Mouse (Mus musculus): ENCODE measurements around the gene Mosmo. TPM values are rescaled to one million over a fixed set of nuclear protein-coding genes. Genes with fewer than 3 reads are reported as not detected.

The Mosmo gene
- polyA plus RNA-seq, 1 experiment from 2014 or later: 13.5 TPM

DNA sequence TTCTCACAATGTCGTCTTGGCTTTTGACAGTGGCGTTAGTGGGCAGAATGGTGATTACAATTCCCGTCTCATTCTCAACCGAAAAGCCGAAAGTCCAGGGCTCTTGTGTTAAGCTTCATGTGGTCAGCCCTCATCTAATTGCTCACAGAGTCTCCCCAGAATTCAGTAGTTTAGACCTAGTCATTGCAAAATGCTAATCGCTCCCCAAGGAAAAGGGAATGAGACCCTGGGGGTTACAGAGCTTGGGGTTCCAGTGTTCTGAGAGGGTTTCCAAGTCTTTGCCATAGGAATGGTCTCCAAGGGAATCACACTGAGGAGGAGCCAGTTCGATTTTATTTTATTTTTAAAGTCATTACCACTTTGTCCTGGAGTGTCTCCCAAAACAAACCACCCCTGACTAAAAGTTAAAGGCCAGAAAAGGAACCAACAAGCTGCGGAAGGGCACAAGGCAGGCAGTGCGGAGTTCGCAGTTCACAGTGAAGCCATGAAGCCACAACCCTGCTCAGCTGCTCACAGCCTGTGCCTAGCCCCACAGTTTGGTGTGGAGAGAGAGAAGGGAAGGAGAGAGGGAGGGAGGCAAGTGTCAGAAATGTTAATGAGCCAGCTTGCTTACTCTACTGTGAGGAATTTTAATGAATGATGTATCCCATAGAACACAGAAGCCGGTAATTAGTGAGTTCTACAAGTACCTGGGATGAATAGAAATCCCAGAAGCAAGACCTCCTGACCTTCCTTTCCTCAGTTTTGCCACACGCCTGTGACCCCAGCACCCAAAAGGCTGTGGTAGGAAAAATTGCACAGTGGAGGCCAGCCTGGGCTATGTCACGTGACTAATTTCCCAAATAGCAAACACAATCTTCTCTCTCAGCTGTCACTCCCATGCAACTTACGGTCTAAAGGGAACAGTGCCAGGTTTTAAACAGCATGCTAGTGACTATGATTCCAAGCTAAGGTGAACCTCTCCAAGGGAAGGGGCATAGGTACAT, 66.2 kb downstream of the Mosmo start:
- Histone ChIP-seq H3K4me1 (peaks cover 5% of the 10 kb centered on the region; the same call in 1 of the 2 replicates), H3K36me3 (no peaks in the 10 kb centered on the region), H3K9me3 (no peaks in the 10 kb centered on the region), H3K27me3 (replicated peaks) (no peaks in the 10 kb centered on the region), H3K27ac (no peak overlapping the region), H3K4me3 (replicated peaks) (no peak overlapping the region), H3K4me2 (no peak overlapping the region), H3K9ac (no peak overlapping the region)
- WGBS: 74% methylated on average over 14 of the region's 14 CpGs
- no peak for ATAC-seq (ENCODE audit: insufficient read depth, low FRiP score, low read depth)

DNA sequence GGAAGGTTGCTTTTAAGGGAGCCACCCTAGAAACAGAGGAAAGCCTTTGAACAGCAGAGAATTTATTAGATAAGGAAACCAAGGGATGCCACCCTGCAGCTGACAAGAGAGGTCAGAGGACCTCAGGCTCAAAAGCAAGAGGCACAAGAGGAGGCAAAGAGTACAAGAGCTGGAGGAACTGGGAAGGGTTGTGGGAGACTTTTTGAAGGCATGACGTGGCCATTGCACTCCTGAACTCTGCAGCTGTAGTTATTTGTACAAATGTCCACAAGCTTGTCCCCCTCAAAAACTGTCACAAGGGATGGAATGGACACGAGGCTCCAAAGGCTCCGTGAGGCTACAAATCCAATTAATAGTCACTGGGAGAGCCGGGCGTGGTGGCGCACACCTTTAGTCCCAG, 67.2 kb downstream of the Mosmo start:
- 85% methylated on average over 6 of the region's 6 CpGs for WGBS

DNA sequence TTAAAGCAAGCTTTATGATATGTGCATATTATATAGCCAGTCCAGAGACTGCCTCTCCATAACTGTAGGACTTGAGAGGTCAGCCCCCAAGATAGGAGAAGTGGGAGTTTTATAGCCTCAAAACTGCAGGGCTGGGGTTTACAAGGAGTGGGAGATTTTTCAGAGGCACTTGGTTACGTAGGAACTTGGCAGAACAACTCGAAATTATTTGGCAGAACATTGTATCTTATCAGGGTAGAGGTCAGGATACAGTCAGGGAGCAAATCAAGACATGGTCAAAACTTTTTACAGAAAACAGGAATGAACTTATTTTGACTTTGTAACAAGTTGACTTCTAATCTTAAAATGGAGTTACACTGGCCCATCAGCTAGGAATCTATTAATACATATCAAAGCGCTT, 68.6 kb downstream of the Mosmo start:
- H3K27me3 ChIP-seq (replicated peaks): no peaks in the 10 kb centered on the region
- WGBS: 54% methylated on average over 3 of the region's 3 CpGs
- no peaks in the 10 kb centered on the region for H3K4me1 ChIP-seq
- H3K27ac ChIP-seq: no peak overlapping the region
- ATAC-seq (ENCODE audit: insufficient read depth, low FRiP score, low read depth): no peak; the same call in 1 of the 2 replicates
- no peaks in the 10 kb centered on the region for H3K36me3 ChIP-seq
- no peak overlapping the region for H3K4me2 ChIP-seq
- H3K9me3 ChIP-seq: no peaks in the 10 kb centered on the region
- no peak overlapping the region for H3K4me3 ChIP-seq (replicated peaks)
- H3K9ac ChIP-seq: no peak overlapping the region

More for the DNA sequence above, 67.2 kb downstream of the Mosmo start:
- Histone ChIP-seq H3K27ac (no peak overlapping the region), H3K9ac (no peak overlapping the region), H3K4me1 (peaks cover 5% of the 10 kb centered on the region; the same call in 1 of the 2 replicates), H3K9me3 (no peaks in the 10 kb centered on the region), H3K4me2 (no peak overlapping the region), H3K4me3 (replicated peaks) (no peak overlapping the region), H3K36me3 (no peaks in the 10 kb centered on the region), H3K27me3 (replicated peaks) (no peaks in the 10 kb centered on the region)
- ATAC-seq (ENCODE audit: insufficient read depth, low FRiP score, low read depth): no peak

GRCm38 (mm10) chr7:120746821-120747220, 69.4 kb downstream of the Mosmo start:
- H3K4me2 ChIP-seq: no peak overlapping the region
- H3K27me3 ChIP-seq (replicated peaks): no peaks in the 10 kb centered on the region
- H3K4me3 ChIP-seq (replicated peaks): no peak overlapping the region
- ATAC-seq (ENCODE audit: insufficient read depth, low FRiP score, low read depth): no peak
- no peaks in the 10 kb centered on the region for H3K9me3 ChIP-seq
- H3K36me3 ChIP-seq: no peaks in the 10 kb centered on the region
- H3K9ac ChIP-seq: no peak overlapping the region
- no peak overlapping the region for H3K27ac ChIP-seq
- no peaks in the 10 kb centered on the region for H3K4me1 ChIP-seq
- 85% methylated on average over 5 of the region's 5 CpGs for WGBS

- H3K4me1 ChIP-seq: no peaks in the 10 kb centered on the region
- ATAC-seq (ENCODE audit: insufficient read depth, low FRiP score, low read depth): no peak
- no peak overlapping the region for H3K9ac ChIP-seq
Observed at GRCm38 (mm10) chr7:120748478-120748877, 71.1 kb downstream of the Mosmo start.

DNA sequence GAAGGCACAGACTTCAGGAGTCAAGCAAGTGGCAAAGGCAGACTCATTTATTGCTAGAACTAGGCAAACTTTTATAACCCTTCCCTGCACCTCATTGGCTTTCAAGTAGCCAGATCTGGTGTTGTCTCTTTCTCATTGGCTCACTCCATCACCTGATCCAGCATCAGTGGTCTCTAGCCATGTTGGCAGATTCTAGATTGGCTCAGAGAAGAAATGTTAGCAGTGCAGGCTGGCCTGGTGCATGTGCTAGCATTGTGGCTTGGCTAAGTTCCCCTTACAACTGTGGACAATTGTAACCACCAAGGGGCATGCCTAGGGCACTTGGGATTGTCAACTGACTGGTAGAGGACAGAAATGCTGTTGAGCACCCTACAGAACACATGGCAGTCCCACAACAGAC, 73.9 kb downstream of the Mosmo start:
- Histone ChIP-seq H3K4me3 (replicated peaks) (no peak overlapping the region), H3K36me3 (no peaks in the 10 kb centered on the region), H3K4me1 (no peaks in the 10 kb centered on the region), H3K27me3 (replicated peaks) (no peaks in the 10 kb centered on the region), H3K4me2 (no peak overlapping the region), H3K9me3 (no peaks in the 10 kb centered on the region), H3K27ac (no peak overlapping the region), H3K9ac (no peak overlapping the region)
- no peak for ATAC-seq (ENCODE audit: insufficient read depth, low FRiP score, low read depth)

More at GRCm38 (mm10) chr7:120748478-120748877, 71.1 kb downstream of the Mosmo start:
- H3K36me3 ChIP-seq: no peaks in the 10 kb centered on the region
- H3K27ac ChIP-seq: no peak overlapping the region
- no peaks in the 10 kb centered on the region for H3K9me3 ChIP-seq
- no peak overlapping the region for H3K4me2 ChIP-seq
- no peak overlapping the region for H3K4me3 ChIP-seq (replicated peaks)
- H3K27me3 ChIP-seq (replicated peaks): no peaks in the 10 kb centered on the region

DNA sequence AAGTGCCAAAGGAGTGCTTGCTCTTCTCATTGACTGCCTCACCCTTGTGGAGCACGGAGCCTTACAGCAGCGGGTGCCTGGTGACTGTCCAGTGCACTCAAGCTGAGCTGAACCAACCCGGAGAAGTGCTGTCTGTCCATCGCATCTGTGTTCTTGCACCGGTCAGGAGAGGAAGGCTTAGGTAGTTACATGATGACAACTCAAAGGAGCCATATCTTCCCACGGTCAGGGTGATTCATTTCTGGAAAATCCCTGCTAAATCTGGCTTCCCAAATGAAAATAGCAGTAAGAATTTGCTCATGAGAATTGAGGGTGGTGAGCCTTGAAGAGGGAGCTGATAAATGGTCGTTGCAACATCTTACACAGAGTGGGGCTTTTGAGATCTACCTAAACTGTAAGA, 74.5 kb downstream of the Mosmo start:
- Histone ChIP-seq H3K9ac (no peak overlapping the region), H3K27ac (no peak overlapping the region), H3K4me2 (no peak overlapping the region), H3K27me3 (replicated peaks) (no peaks in the 10 kb centered on the region), H3K4me3 (replicated peaks) (no peak overlapping the region), H3K4me1 (no peaks in the 10 kb centered on the region), H3K9me3 (no peaks in the 10 kb centered on the region), H3K36me3 (no peaks in the 10 kb centered on the region)
- WGBS: 83% methylated on average over 7 of the region's 7 CpGs
- ATAC-seq (ENCODE audit: insufficient read depth, low FRiP score, low read depth): no peak

DNA sequence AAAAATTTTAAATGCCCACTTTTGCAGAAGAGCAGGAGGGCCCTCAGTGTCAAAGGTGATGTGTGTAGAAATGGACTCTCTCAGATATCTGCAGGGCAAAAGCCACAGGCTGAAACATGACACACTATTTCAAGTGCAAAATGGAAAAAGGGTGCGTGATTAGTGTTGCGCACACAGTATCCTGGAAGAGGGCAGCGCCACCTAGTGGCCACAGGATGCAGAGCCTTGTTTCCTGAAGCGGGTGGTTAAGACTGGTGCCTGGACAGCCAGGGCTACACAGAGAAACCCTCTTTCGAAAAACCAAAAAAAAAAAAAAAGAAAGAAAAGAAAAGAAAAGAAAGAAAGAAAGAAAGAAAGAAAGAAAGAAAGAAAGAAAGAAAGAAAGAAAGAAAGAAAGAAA, 77.3 kb downstream of the Mosmo start:
- Histone ChIP-seq H3K9ac (no peak overlapping the region), H3K4me3 (replicated peaks) (no peak overlapping the region), H3K4me2 (no peak overlapping the region), H3K27ac (no peak overlapping the region), H3K27me3 (replicated peaks) (no peaks in the 10 kb centered on the region), H3K36me3 (no peaks in the 10 kb centered on the region), H3K4me1 (no peaks in the 10 kb centered on the region), H3K9me3 (no peaks in the 10 kb centered on the region)
- 3% methylated on average over 5 of the region's 5 CpGs for WGBS
- peak; percentile 63; the same call in 1 of the 2 replicates for ATAC-seq (ENCODE audit: insufficient read depth, low FRiP score, low read depth)

- H3K9me3 ChIP-seq: no peaks in the 10 kb centered on the region
- no peak overlapping the region for H3K4me2 ChIP-seq
- no peaks in the 10 kb centered on the region for H3K27me3 ChIP-seq (replicated peaks)
- H3K27ac ChIP-seq: no peak overlapping the region
- H3K4me3 ChIP-seq (replicated peaks): no peak overlapping the region
- H3K36me3 ChIP-seq: no peaks in the 10 kb centered on the region
- H3K9ac ChIP-seq: no peak overlapping the region
- WGBS: 5% methylated on average over 1 of the region's 1 CpGs
- no peaks in the 10 kb centered on the region for H3K4me1 ChIP-seq
- no peak for ATAC-seq (ENCODE audit: insufficient read depth, low FRiP score, low read depth)
Observed at GRCm38 (mm10) chr7:120767369-120767768, 90.0 kb downstream of the Mosmo start.

- 42% methylated on average over 1 of the region's 1 CpGs for WGBS
- Histone ChIP-seq H3K36me3 (no peaks in the 10 kb centered on the region), H3K27me3 (replicated peaks) (no peaks in the 10 kb centered on the region), H3K4me2 (no peak overlapping the region), H3K4me1 (no peaks in the 10 kb centered on the region), H3K27ac (no peak overlapping the region), H3K9ac (no peak overlapping the region), H3K4me3 (replicated peaks) (no peak overlapping the region), H3K9me3 (no peaks in the 10 kb centered on the region)
- ATAC-seq (ENCODE audit: insufficient read depth, low FRiP score, low read depth): no peak
Observed at GRCm38 (mm10) chr7:120771389-120771788, 94.0 kb downstream of the Mosmo start.

- Histone ChIP-seq H3K9ac (no peak overlapping the region), H3K4me1 (no peaks in the 10 kb centered on the region), H3K27ac (no peak overlapping the region), H3K4me2 (no peak overlapping the region), H3K36me3 (no peaks in the 10 kb centered on the region), H3K9me3 (no peaks in the 10 kb centered on the region), H3K27me3 (replicated peaks) (no peaks in the 10 kb centered on the region), H3K4me3 (replicated peaks) (no peak overlapping the region)
- WGBS: 63% methylated on average over 2 of the region's 2 CpGs
- ATAC-seq (ENCODE audit: insufficient read depth, low FRiP score, low read depth): no peak
Observed at GRCm38 (mm10) chr7:120778012-120778411, 100.6 kb downstream of the Mosmo start.

All from stomach, embryonic 15.5 days (tissue).